Mouse (Mus musculus): ENCODE measurements at regions not wholly inside any gene's neighbourhood (a gene's known extent, or its start where the extent isn't known, plus 50 kb on each side); places are given as distances from the start of the nearest gene placed in this dataset.

- DNase-seq (ENCODE audit: low read depth, low spot score): no peak
Measured at GRCm38 (mm10) chr1:76642703-76643102, 872.2 kb downstream of the Epha4 start.

GRCm38 (mm10) chr1:76644895-76645294 lies 870.0 kb downstream of the Epha4 start:
- no peak for DNase-seq (ENCODE audit: low read depth, low spot score)

- DNase-seq (ENCODE audit: low read depth, low spot score): no peak
Measured at GRCm38 (mm10) chr1:76654826-76655225, 860.1 kb downstream of the Epha4 start.

GRCm38 (mm10) chr1:76658228-76658627 lies 856.7 kb downstream of the Epha4 start:
- DNase-seq (ENCODE audit: low read depth, low spot score): no peak

- no peak for DNase-seq (ENCODE audit: low read depth, low spot score)
Measured at GRCm38 (mm10) chr1:76660146-76660545, 854.7 kb downstream of the Epha4 start.

GRCm38 (mm10) chr1:76664381-76664780 lies 850.5 kb downstream of the Epha4 start:
- DNase-seq (ENCODE audit: low read depth, low spot score): no peak

- DNase-seq (ENCODE audit: low read depth, low spot score): no peak
Measured at GRCm38 (mm10) chr1:76676836-76677235, 838.1 kb downstream of the Epha4 start.

GRCm38 (mm10) chr1:76705556-76705955 lies 809.3 kb downstream of the Epha4 start:
- DNase-seq (ENCODE audit: low read depth, low spot score): no peak

- DNase-seq (ENCODE audit: low read depth, low spot score): no peak
Measured at GRCm38 (mm10) chr1:76717639-76718292, 797.1 kb downstream of the Epha4 start.

GRCm38 (mm10) chr1:76724453-76724852 lies 790.4 kb downstream of the Epha4 start:
- no peak for DNase-seq (ENCODE audit: low read depth, low spot score)

- no peak for DNase-seq (ENCODE audit: low read depth, low spot score)
Measured at GRCm38 (mm10) chr1:76737003-76737402, 777.9 kb downstream of the Epha4 start.

- no peak for DNase-seq (ENCODE audit: low read depth, low spot score)
Measured at GRCm38 (mm10) chr1:76737663-76738062, 777.2 kb downstream of the Epha4 start.

GRCm38 (mm10) chr1:76772694-76773093 lies 742.2 kb downstream of the Epha4 start:
- no peak for DNase-seq (ENCODE audit: low read depth, low spot score)

GRCm38 (mm10) chr1:76786871-76787270 lies 728.0 kb downstream of the Epha4 start:
- no peak for DNase-seq (ENCODE audit: low read depth, low spot score)

GRCm38 (mm10) chr1:76793438-76793837 lies 721.5 kb downstream of the Epha4 start:
- no peak for DNase-seq (ENCODE audit: low read depth, low spot score)

GRCm38 (mm10) chr1:76819906-76820305 lies 695.0 kb downstream of the Epha4 start:
- DNase-seq (ENCODE audit: low read depth, low spot score): no peak

- no peak for DNase-seq (ENCODE audit: low read depth, low spot score)
Measured at GRCm38 (mm10) chr1:76821610-76822009, 693.3 kb downstream of the Epha4 start.

GRCm38 (mm10) chr1:76829690-76830089 lies 685.2 kb downstream of the Epha4 start:
- no peak for DNase-seq (ENCODE audit: low read depth, low spot score)

- no peak for DNase-seq (ENCODE audit: low read depth, low spot score)
Measured at GRCm38 (mm10) chr1:76832311-76832710, 682.6 kb downstream of the Epha4 start.

GRCm38 (mm10) chr1:76835028-76835683 lies 679.7 kb downstream of the Epha4 start:
- no peak for DNase-seq (ENCODE audit: low read depth, low spot score)

GRCm38 (mm10) chr1:76849346-76849745 lies 665.5 kb downstream of the Epha4 start:
- no peak for DNase-seq (ENCODE audit: low read depth, low spot score)

GRCm38 (mm10) chr1:76866304-76866968 lies 648.5 kb downstream of the Epha4 start:
- peak; percentile 8 for DNase-seq (ENCODE audit: low read depth, low spot score)

- no peak for DNase-seq (ENCODE audit: low read depth, low spot score)
Measured at GRCm38 (mm10) chr1:76873207-76873606, 641.7 kb downstream of the Epha4 start.
